9 mouse cellular contexts compared by ENCODE assay signal in genomic region chr19:23523711-23524110, GRCm38 (mm10).
A peak's percentile ranks its signal among the peaks of the same experiment; 100 is the strongest.
DNase-seq lines count a peak whose midpoint lies in the region; ATAC-seq and TF ChIP-seq lines count a peak whose summit lies in the region.
"Had no signal": no experiment of that assay in that cellular context is flagged by ENCODE, and none has a peak within 500 bp of the region (broad histone marks: within the 10 kb centered on the region; RNA-seq: fewer than 3 reads in every experiment).

No protein-coding gene starts in this region.

- H3K4me1 ChIP-seq in intestine, embryonic 14.5 days (replicated peaks; ENCODE audit: control insufficient read depth, insufficient read depth, low read length): no peaks in the 10 kb centered on the region
- H3K4me1 ChIP-seq in intestine, embryonic 16.5 days (ENCODE audit: control insufficient read depth, insufficient read depth, low read length): no peaks in the 10 kb centered on the region
- H3K4me1 ChIP-seq in forebrain, embryonic 12.5 days: no peaks in the 10 kb centered on the region
- H3K4me1 ChIP-seq in hindbrain, postnatal 0 days (ENCODE audit: insufficient read depth, low read length): no peaks in the 10 kb centered on the region
- H3K4me1 ChIP-seq: embryonic facial prominence, embryonic 12.5 days had no signal

- H3K9ac ChIP-seq in intestine, embryonic 14.5 days (ENCODE audit: low read length): no peak overlapping the region
- no peak overlapping the region for H3K9ac ChIP-seq in intestine, embryonic 16.5 days (ENCODE audit: low read depth, low read length)
- no peak overlapping the region for H3K9ac ChIP-seq in forebrain, embryonic 12.5 days
- no peak overlapping the region for H3K9ac ChIP-seq in hindbrain, postnatal 0 days (replicated peaks; ENCODE audit: low read length)
- H3K9ac ChIP-seq: embryonic facial prominence, embryonic 12.5 days had no signal

- peak; percentile 89 for DNase-seq in intestine, embryonic 14.5 days (ENCODE audit: low spot score)
- DNase-seq in brain, embryonic 14.5 days (ENCODE audit: low read depth): peak; percentile 69
- DNase-seq in hindbrain, postnatal 0 days (ENCODE audit: low spot score): peak; percentile 68
- peak; percentile 35 to 62 for DNase-seq in left cerebral cortex, postnatal 10 days (ENCODE audit: extremely low spot score in 1 of 2, low spot score in 2 of 2)
- DNase-seq in natural killer cell, adult 2 months (ENCODE audit: low spot score in 2 of 2): peak; percentile 32 to 57
- DNase-seq in testis, postnatal 14 days (ENCODE audit: low spot score): peak; percentile 18

- H3K9me3 ChIP-seq in intestine, embryonic 14.5 days (ENCODE audit: control insufficient read depth, low read length): 0 out of 2 replicates have a peak, but pooled peaks cover 3% of the 10 kb centered on the region
- no peaks in the 10 kb centered on the region for H3K9me3 ChIP-seq in intestine, embryonic 16.5 days (ENCODE audit: control insufficient read depth, low read length)
- H3K9me3 ChIP-seq in forebrain, embryonic 12.5 days: no peaks in the 10 kb centered on the region
- no peaks in the 10 kb centered on the region for H3K9me3 ChIP-seq in hindbrain, postnatal 0 days (ENCODE audit: low read length)
- H3K9me3 ChIP-seq: embryonic facial prominence, embryonic 12.5 days had no signal

- no peak for ATAC-seq in intestine, embryonic 14.5 days (replicated peaks; ENCODE audit: low FRiP score, low TSS enrichment, low read depth)
- ATAC-seq in intestine, embryonic 16.5 days: no peak
- ATAC-seq in forebrain, embryonic 12.5 days (ENCODE audit: low FRiP score): 0 out of 2 replicates have a peak, but pooled peaks have one; percentile 41
- ATAC-seq in hindbrain, postnatal 0 days: no peak

- no peaks in the 10 kb centered on the region for H3K36me3 ChIP-seq in intestine, embryonic 14.5 days (ENCODE audit: control insufficient read depth, insufficient read depth, low read length)
- H3K36me3 ChIP-seq in intestine, embryonic 16.5 days (ENCODE audit: control insufficient read depth, insufficient read depth, low read length): no peaks in the 10 kb centered on the region
- no peaks in the 10 kb centered on the region for H3K36me3 ChIP-seq in forebrain, embryonic 12.5 days (replicated peaks)
- no peaks in the 10 kb centered on the region for H3K36me3 ChIP-seq in hindbrain, postnatal 0 days (ENCODE audit: insufficient read depth, low read length)
- H3K36me3 ChIP-seq: embryonic facial prominence, embryonic 12.5 days had no signal

- intact Hi-C loops in left cerebral cortex, postnatal 10 days (cut with DNase I): loop anchor here (2.0 to 5.0 kb wide), 2 partner anchors 151 to 226 kb away; no protein-coding TSS in a partner anchor

- 11% methylated on average over 1 of the region's 1 CpGs for WGBS in intestine, embryonic 14.5 days
- WGBS in intestine, embryonic 16.5 days: 17% methylated on average over 1 of the region's 1 CpGs
- 14% methylated on average over 1 of the region's 1 CpGs for WGBS in forebrain, embryonic 12.5 days
- WGBS in hindbrain, postnatal 0 days: 23% methylated on average over 1 of the region's 1 CpGs

- TF ChIP-seq POLR2A in brain, embryonic 14.5 days (IDR thresholded peaks at IDR 0.05; ENCODE audit: borderline replicate concordance, extremely low read depth, insufficient read depth, insufficient read length, poor library complexity, severe bottlenecking): no peak

- H3K4me3 ChIP-seq in intestine, embryonic 14.5 days (ENCODE audit: low read depth, low read length): no peak overlapping the region
- H3K4me3 ChIP-seq in intestine, embryonic 16.5 days (ENCODE audit: low read length): no peak overlapping the region
- no peak overlapping the region for H3K4me3 ChIP-seq in forebrain, embryonic 12.5 days (replicated peaks)
- H3K4me3 ChIP-seq in hindbrain, postnatal 0 days (ENCODE audit: low read length): no peak overlapping the region
- H3K4me3 ChIP-seq: embryonic facial prominence, embryonic 12.5 days had no signal

- H3K27ac ChIP-seq in intestine, embryonic 14.5 days (ENCODE audit: low read depth): no peak overlapping the region
- H3K27ac ChIP-seq in intestine, embryonic 16.5 days (ENCODE audit: low read length): no peak overlapping the region
- no peak overlapping the region for H3K27ac ChIP-seq in forebrain, embryonic 12.5 days
- no peak overlapping the region for H3K27ac ChIP-seq in hindbrain, postnatal 0 days
- H3K27ac ChIP-seq: embryonic facial prominence, embryonic 12.5 days had no signal

- H3K4me2 ChIP-seq in intestine, embryonic 14.5 days (ENCODE audit: low read length): no peak overlapping the region
- no peak overlapping the region for H3K4me2 ChIP-seq in intestine, embryonic 16.5 days (ENCODE audit: low read depth, low read length)
- H3K4me2 ChIP-seq in forebrain, embryonic 12.5 days: no peak overlapping the region
- H3K4me2 ChIP-seq in hindbrain, postnatal 0 days (ENCODE audit: low read depth, low read length): no peak overlapping the region
- H3K4me2 ChIP-seq: embryonic facial prominence, embryonic 12.5 days had no signal

- no peaks in the 10 kb centered on the region for H3K27me3 ChIP-seq in intestine, embryonic 14.5 days (replicated peaks; ENCODE audit: control insufficient read depth, insufficient read depth, low read length)
- no peaks in the 10 kb centered on the region for H3K27me3 ChIP-seq in intestine, embryonic 16.5 days (replicated peaks; ENCODE audit: control insufficient read depth, insufficient read depth, low read length)
- H3K27me3 ChIP-seq in forebrain, embryonic 12.5 days: no peaks in the 10 kb centered on the region
- H3K27me3 ChIP-seq in hindbrain, postnatal 0 days (ENCODE audit: insufficient read depth, low read length): no peaks in the 10 kb centered on the region
- H3K27me3 ChIP-seq: embryonic facial prominence, embryonic 12.5 days had no signal

- TF ChIP-seq CTCF in brain, embryonic 14.5 days (IDR thresholded peaks at IDR 0.05; ENCODE audit: borderline replicate concordance, extremely low read depth, insufficient read depth, insufficient read length): peak; percentile 87
- TF ChIP-seq CTCF in hindbrain, postnatal 0 days (IDR thresholded peaks at IDR 0.05; ENCODE audit: low read depth): peak; percentile 91

Comparison
In these comparisons a context has a peak if more than half of its experiments do, and no peak if none do; other contexts are left out.
1. DNase-seq: peak in every context shown above with its lines; median percentile 89 in intestine, embryonic 14.5 days; 69 in brain, embryonic 14.5 days; 68 in hindbrain, postnatal 0 days; 48 in left cerebral cortex, postnatal 10 days; 44 in natural killer cell, adult 2 months; 18 in testis, postnatal 14 days.